Mouse (Mus musculus): ENCODE results near the gene Helq. TPM values are rescaled to one million over a fixed set of nuclear protein-coding genes. Genes with fewer than 3 reads are reported as not detected.

Gene Helq
- total and polyA plus RNA-seq, 3 experiments = 12.1 to 24.3 (median 13.1) TPM

- Histone ChIP-seq H3K27ac (ENCODE audit: insufficient read depth, low read depth) (no peak overlapping the region), H3K4me2 (ENCODE audit: insufficient read depth, low read depth, poor library complexity, severe bottlenecking) (no peak overlapping the region), H3K27me3 (replicated peaks) (no peaks in the 10 kb centered on the region), H3K4me3 (replicated peaks in 1 of 3; ENCODE audit: low read depth in 2 of 3, low read length in 2 of 3, poor library complexity in 1 of 3) (no peak overlapping the region), H3K9me3 (replicated peaks; ENCODE audit: low read length) (peaks cover 11% of the 10 kb centered on the region), H3K4me1 (ENCODE audit: control insufficient read depth in 1 of 2, insufficient read depth in 2 of 2) (peaks cover 3 to 14% of the 10 kb centered on the region in 2 experiments; a peak in 3 of 4 replicates), H3K9ac (ENCODE audit: insufficient read depth, low read depth) (no peak overlapping the region), H3K79me2 (replicated peaks; ENCODE audit: control insufficient read depth, extremely low read depth, insufficient read depth, poor library complexity, severe bottlenecking) (no peaks in the 10 kb centered on the region), H3K36me3 (replicated peaks in 1 of 2; ENCODE audit: control insufficient read depth in 1 of 2, insufficient read depth in 1 of 2, low read length in 1 of 2) (no peaks in the 10 kb centered on the region)
- TF ChIP-seq TBP (conservative IDR thresholded peaks at IDR 0.05; ENCODE audit: low read depth, low read length) (no peak), UBTF (IDR thresholded peaks at IDR 0.05; ENCODE audit: low read depth, low read length) (no peak), GABPA (IDR thresholded peaks at IDR 0.05; ENCODE audit: insufficient replicate concordance, low read depth, low read length) (no peak), EP300 (IDR thresholded peaks at IDR 0.05; ENCODE audit: low read length) (no peak)
- DNase-seq (ENCODE audit: extremely low read depth) = no peak
- in situ Hi-C loops (cut with MboI; ENCODE audit: low pct_ligation_motif_present, low pct_unique_long_range_greater_than_20kb, low sequenced_read_pairs) = no loop called here
- dilution Hi-C loops (cut with MboI; ENCODE audit: extremely low pct_ligation_motif_present, extremely low pct_unique_long_range_greater_than_20kb, low sequenced_read_pairs) = no loop called here
Measured at GRCm38 (mm10) chr5:100736919-100737318, 61.5 kb downstream of the Helq start.

- H3K4me1 ChIP-seq (ENCODE audit: control insufficient read depth in 1 of 2, insufficient read depth in 2 of 2) = peaks cover 3 to 17% of the 10 kb centered on the region in 2 experiments; a peak in 2 of 4 replicates
- TF ChIP-seq JUND (conservative IDR thresholded peaks at IDR 0.05; ENCODE audit: low read depth, low read length) = no peak
- no peak for TF ChIP-seq GABPA (IDR thresholded peaks at IDR 0.05; ENCODE audit: insufficient replicate concordance, low read depth, low read length)
- TF ChIP-seq SIN3A (IDR thresholded peaks at IDR 0.05; ENCODE audit: low read length) = no peak
- no peak for TF ChIP-seq JUN (IDR thresholded peaks at IDR 0.05; ENCODE audit: insufficient read depth, low read depth, low read length)
- no peak for TF ChIP-seq RCOR1 (conservative IDR thresholded peaks at IDR 0.05; ENCODE audit: low read depth, low read length)
- no peak for TF ChIP-seq IRF4 (IDR thresholded peaks at IDR 0.05; ENCODE audit: low read depth, low read length)
- no peak for TF ChIP-seq NRF1 (IDR thresholded peaks at IDR 0.05; ENCODE audit: low read depth, low read length)
- no peak for TF ChIP-seq ZMIZ1 (IDR thresholded peaks at IDR 0.05; ENCODE audit: low read depth, low read length)
- no peak for TF ChIP-seq MAX (IDR thresholded peaks at IDR 0.05; ENCODE audit: low read length)
- TF ChIP-seq PAX5 (IDR thresholded peaks at IDR 0.05; ENCODE audit: low read length) = no peak
- H3K4me2 ChIP-seq (ENCODE audit: insufficient read depth, low read depth, poor library complexity, severe bottlenecking) = no peak overlapping the region
- no peaks in the 10 kb centered on the region for H3K27me3 ChIP-seq (replicated peaks)
- no peak overlapping the region for H3K4me3 ChIP-seq (replicated peaks in 1 of 3; ENCODE audit: low read depth in 2 of 3, low read length in 2 of 3, poor library complexity in 1 of 3)
- in situ Hi-C loops (cut with MboI; ENCODE audit: low pct_ligation_motif_present, low pct_unique_long_range_greater_than_20kb, low sequenced_read_pairs) = loop anchor here (5.0 kb wide), 1 partner anchor 52 kb away; no protein-coding TSS in a partner anchor
- H3K9ac ChIP-seq (ENCODE audit: insufficient read depth, low read depth) = no peak overlapping the region
- H3K27ac ChIP-seq (ENCODE audit: insufficient read depth, low read depth) = no peak overlapping the region
- H3K79me2 ChIP-seq (replicated peaks; ENCODE audit: control insufficient read depth, extremely low read depth, insufficient read depth, poor library complexity, severe bottlenecking) = no peaks in the 10 kb centered on the region
- dilution Hi-C loops (cut with MboI; ENCODE audit: extremely low pct_ligation_motif_present, extremely low pct_unique_long_range_greater_than_20kb, low sequenced_read_pairs) = no loop called here
- H3K9me3 ChIP-seq (replicated peaks; ENCODE audit: low read length) = peaks cover 4% of the 10 kb centered on the region
- no peak for DNase-seq (ENCODE audit: extremely low read depth)
- no peaks in the 10 kb centered on the region for H3K36me3 ChIP-seq (replicated peaks in 1 of 2; ENCODE audit: control insufficient read depth in 1 of 2, insufficient read depth in 1 of 2, low read length in 1 of 2)
Measured at GRCm38 (mm10) chr5:100734535-100734934, 63.9 kb downstream of the Helq start.

GRCm38 (mm10) chr5:100728757-100729156 lies 69.6 kb downstream of the Helq start:
- H3K4me1 ChIP-seq (ENCODE audit: control insufficient read depth in 1 of 2, insufficient read depth in 2 of 2) = peaks cover 8 to 20% of the 10 kb centered on the region in 2 experiments

More at GRCm38 (mm10) chr5:100728757-100729156, 69.6 kb downstream of the Helq start:
- no peaks in the 10 kb centered on the region for H3K79me2 ChIP-seq (replicated peaks; ENCODE audit: control insufficient read depth, extremely low read depth, insufficient read depth, poor library complexity, severe bottlenecking)
- H3K9me3 ChIP-seq (replicated peaks; ENCODE audit: low read length) = peaks cover 7% of the 10 kb centered on the region
- DNase-seq (ENCODE audit: extremely low read depth) = no peak
- no peaks in the 10 kb centered on the region for H3K36me3 ChIP-seq (replicated peaks in 1 of 2; ENCODE audit: control insufficient read depth in 1 of 2, insufficient read depth in 1 of 2, low read length in 1 of 2)
- TF ChIP-seq ZC3H11A (IDR thresholded peaks at IDR 0.05; ENCODE audit: low read depth, low read length) (no peak), SMC3 (IDR thresholded peaks at IDR 0.05; ENCODE audit: low read depth, low read length) (no peak), MXI1 (IDR thresholded peaks at IDR 0.05; ENCODE audit: low read depth, low read length) (no peak), EP300 (IDR thresholded peaks at IDR 0.05; ENCODE audit: low read length) (no peak), USF1 (IDR thresholded peaks at IDR 0.05; ENCODE audit: low read depth, low read length) (no peak), HCFC1 (IDR thresholded peaks at IDR 0.05; ENCODE audit: low read depth, low read length) (no peak), PAX5 (IDR thresholded peaks at IDR 0.05; ENCODE audit: low read length) (no peak), MAZ (IDR thresholded peaks at IDR 0.05; ENCODE audit: low read depth, low read length) (no peak), NELFE (IDR thresholded peaks at IDR 0.05; ENCODE audit: low read depth, low read length) (no peak), SIN3A (IDR thresholded peaks at IDR 0.05; ENCODE audit: low read length) (no peak), ETS1 (conservative IDR thresholded peaks at IDR 0.05; ENCODE audit: low read depth, low read length) (no peak), KAT2A (IDR thresholded peaks at IDR 0.05; ENCODE audit: insufficient replicate concordance, low read length) (no peak)
- H3K4me3 ChIP-seq (replicated peaks in 1 of 3; ENCODE audit: low read depth in 2 of 3, low read length in 2 of 3, poor library complexity in 1 of 3) = no peak overlapping the region
- no peaks in the 10 kb centered on the region for H3K27me3 ChIP-seq (replicated peaks)
- no peak overlapping the region for H3K4me2 ChIP-seq (ENCODE audit: insufficient read depth, low read depth, poor library complexity, severe bottlenecking)
- dilution Hi-C loops (cut with MboI; ENCODE audit: extremely low pct_ligation_motif_present, extremely low pct_unique_long_range_greater_than_20kb, low sequenced_read_pairs) (no loop called here), in situ Hi-C loops (cut with MboI; ENCODE audit: low pct_ligation_motif_present, low pct_unique_long_range_greater_than_20kb, low sequenced_read_pairs) (no loop called here)
- no peak overlapping the region for H3K9ac ChIP-seq (ENCODE audit: insufficient read depth, low read depth)
- no peak overlapping the region for H3K27ac ChIP-seq (ENCODE audit: insufficient read depth, low read depth)

Measured in CH12.LX (cell line).